8 mouse cellular contexts compared by ENCODE assay signal in genomic region chr14:45329589-45330181, GRCm38 (mm10). TPM values are rescaled to one million over a fixed set of nuclear protein-coding genes. Genes with fewer than 3 reads are reported as not detected.
DNase-seq lines count a peak whose midpoint lies in the region; ATAC-seq lines count a peak whose summit lies in the region.

Gene Psmc6 (plus strand): TSS chr14:45329788.

- ATAC-seq in inflammation-experienced regulatory T-cells, adult 6 months = peak; percentile 96
- ATAC-seq in megakaryocyte-erythroid progenitor cell, adult 5-6 weeks (replicated peaks; ENCODE audit: low FRiP score, low TSS enrichment, poor library complexity, severe bottlenecking) = peak; percentile 97

- intact Hi-C loops in gastrocnemius, postnatal 14 days (cut with DNase I; ENCODE audit: low total_unique reads) = no loop called here
- intact Hi-C loops in left cerebral cortex, postnatal 10 days (cut with DNase I) = loop anchor here (10.0 kb wide), 2 partner anchors 275 to 445 kb away; no protein-coding TSS in a partner anchor

- DNase-seq in adipocyte (ENCODE audit: low spot score) = peak; percentile 90
- DNase-seq in embryo, embryonic 10 days (ENCODE audit: low spot score) = peak; percentile 96
- DNase-seq in gastrocnemius, postnatal 14 days = peak; percentile 92
- peak; percentile 90 to 93 for DNase-seq in left cerebral cortex, postnatal 10 days (ENCODE audit: extremely low spot score in 1 of 2, low spot score in 2 of 2)
- peak; percentile 91 for DNase-seq in right cerebral cortex, postnatal 25 days
- DNase-seq in urinary bladder, postnatal 4 days (ENCODE audit: low spot score in 2 of 2) = peak; percentile 89 to 90

RNA-seq across cellular contexts. Expression of gene Psmc6, which starts in this region (rescaled TPM):
- 100 to 1,000 TPM in 1 of 2 experiments, 10 to 100 TPM in 1; 98.2 to 104 TPM for total RNA-seq in gastrocnemius, postnatal 14 days (2021)
- 100 to 1,000 TPM; 151 to 213 (median 169) TPM for polyA plus RNA-seq in inflammation-experienced regulatory T-cells, adult 6 months (2017; shearing (Covaris generic))
- 100 to 1,000 TPM; 109 to 111 TPM for total RNA-seq in left cerebral cortex, postnatal 10 days (2021)
- total RNA-seq in megakaryocyte-erythroid progenitor cell, adult 5-6 weeks (2014; fragmentation: Nextera tagmentation) = 152 and 178 TPM in 2 replicates
- 234 and 305 TPM in 2 replicates for total RNA-seq in megakaryocyte-erythroid progenitor cell, adult 5-6 weeks (2017)

Comparison
In these comparisons a context has a peak if more than half of its experiments do, and no peak if none do; other contexts are left out.
1. Peak in every context shown above with its lines: DNase-seq and ATAC-seq.